Mouse (Mus musculus) splenic B cell, adult 2 months (primary cell): ENCODE data around the gene Adk.
"Not testable (repeated sequence)": the region's sequence is repeated elsewhere in the genome, so short reads cannot be mapped to it uniquely, and the experiment has no call there.

Source experiments
- DNase-seq: peaks from one replicate; pipeline ENCODE4 v3.0.0-alpha.2; 2011; ENCODE audit warnings: low read depth, low spot score
- H3K27me3 ChIP-seq: 2 replicates; pipeline ENCODE4 v1.6.1; 2012; ENCODE audit warnings: mild to moderate bottlenecking, low read length, moderate library complexity, mixed read lengths; ENCODE audit not compliant: control insufficient read depth, poor library complexity, insufficient read depth, severe bottlenecking
- H3K36me3 ChIP-seq: 2 replicates; pipeline ENCODE4 v1.6.1; 2012; ENCODE audit warnings: mild to moderate bottlenecking, low read length, moderate library complexity, mixed read lengths; ENCODE audit not compliant: control insufficient read depth, poor library complexity, insufficient read depth, severe bottlenecking

The Adk gene

GRCm38 (mm10) chr14:21077939-21078338 is 25.6 kb downstream of the Adk start:
- Histone ChIP-seq H3K36me3 (no peaks in the 10 kb centered on the region), H3K27me3 (no peaks in the 10 kb centered on the region)
- DNase-seq, result no peak

- Histone ChIP-seq H3K27me3 (no peaks in the 10 kb centered on the region), H3K36me3 (no peaks in the 10 kb centered on the region)
- no peak for DNase-seq
Observed at GRCm38 (mm10) chr14:21078511-21078910, 26.1 kb downstream of the Adk start.

GRCm38 (mm10) chr14:21082823-21083222 is 30.4 kb downstream of the Adk start:
- DNase-seq, result no peak
- H3K27me3 ChIP-seq, result no peaks in the 10 kb centered on the region
- no peaks in the 10 kb centered on the region for H3K36me3 ChIP-seq

GRCm38 (mm10) chr14:21085666-21086065 is 33.3 kb downstream of the Adk start:
- DNase-seq, result no peak
- H3K36me3 ChIP-seq, result no peaks in the 10 kb centered on the region
- H3K27me3 ChIP-seq, result no peaks in the 10 kb centered on the region

GRCm38 (mm10) chr14:21086106-21086505 is 33.7 kb downstream of the Adk start:
- no peaks in the 10 kb centered on the region for H3K27me3 ChIP-seq
- no peak for DNase-seq
- H3K36me3 ChIP-seq, result no peaks in the 10 kb centered on the region

GRCm38 (mm10) chr14:21086827-21087351 is 34.5 kb downstream of the Adk start:
- H3K36me3 ChIP-seq, result no peaks in the 10 kb centered on the region
- no peak for DNase-seq

GRCm38 (mm10) chr14:21087390-21088060 is 35.2 kb downstream of the Adk start:
- no peaks in the 10 kb centered on the region for H3K36me3 ChIP-seq

More at GRCm38 (mm10) chr14:21086827-21087351, 34.5 kb downstream of the Adk start:
- no peaks in the 10 kb centered on the region for H3K27me3 ChIP-seq

GRCm38 (mm10) chr14:21088731-21089130 is 36.4 kb downstream of the Adk start:
- Histone ChIP-seq H3K36me3 (no peaks in the 10 kb centered on the region), H3K27me3 (no peaks in the 10 kb centered on the region)
- no peak for DNase-seq

More at GRCm38 (mm10) chr14:21087390-21088060, 35.2 kb downstream of the Adk start:
- DNase-seq, result no peak
- H3K27me3 ChIP-seq, result no peaks in the 10 kb centered on the region

GRCm38 (mm10) chr14:21090400-21090799 is 38.0 kb downstream of the Adk start:
- no peak for DNase-seq
- Histone ChIP-seq H3K27me3 (no peaks in the 10 kb centered on the region), H3K36me3 (no peaks in the 10 kb centered on the region)

GRCm38 (mm10) chr14:21090930-21091486 is 38.6 kb downstream of the Adk start:
- H3K36me3 ChIP-seq, result no peaks in the 10 kb centered on the region
- no peaks in the 10 kb centered on the region for H3K27me3 ChIP-seq
- no peak for DNase-seq

GRCm38 (mm10) chr14:21094161-21094560 is 41.8 kb downstream of the Adk start:
- not testable (repeated sequence) for H3K36me3 ChIP-seq, DNase-seq, H3K27me3 ChIP-seq

GRCm38 (mm10) chr14:21096279-21096678 is 43.9 kb downstream of the Adk start:
- Histone ChIP-seq H3K36me3 (no peaks in the 10 kb centered on the region), H3K27me3 (no peaks in the 10 kb centered on the region)
- no peak for DNase-seq

GRCm38 (mm10) chr14:21096689-21097088 is 44.3 kb downstream of the Adk start:
- no peak for DNase-seq
- no peaks in the 10 kb centered on the region for H3K36me3 ChIP-seq
- H3K27me3 ChIP-seq, result no peaks in the 10 kb centered on the region

GRCm38 (mm10) chr14:21099371-21099770 is 47.0 kb downstream of the Adk start:
- H3K27me3 ChIP-seq, result no peaks in the 10 kb centered on the region
- no peak for DNase-seq
- H3K36me3 ChIP-seq, result no peaks in the 10 kb centered on the region

- DNase-seq, result no peak
- no peaks in the 10 kb centered on the region for H3K27me3 ChIP-seq
- H3K36me3 ChIP-seq, result no peaks in the 10 kb centered on the region
Observed at GRCm38 (mm10) chr14:21100876-21101275, 48.5 kb downstream of the Adk start.
